Mouse (Mus musculus) embryonic fibroblast, embryonic 13.5 days (primary cell): Measurements from ENCODE around the gene Krtap1-4.

Source experiments
- CTCF ChIP-seq: IDR thresholded peaks from 2 replicates; pipeline ENCODE4 v1.5.1; 2011; ENCODE audit warnings: mild to moderate bottlenecking, control low read depth, low read length, moderate library complexity, borderline replicate concordance; ENCODE audit not compliant: insufficient read depth
- POLR2A ChIP-seq: IDR thresholded peaks from 2 replicates; pipeline ENCODE4 v1.6.1; 2011; ENCODE audit warnings: low read depth, mild to moderate bottlenecking, control low read depth, low read length, moderate library complexity

GRCm38 (mm10) chr11:99581051-99581450 lies 2.4 kb downstream of the Krtap1-4 start:
- TF ChIP-seq CTCF (no peak), POLR2A (no peak)
